Mouse (Mus musculus) intestine, embryonic 15.5 days (tissue): Measurements from ENCODE around the gene Cfap44. TPM values are rescaled to one million over a fixed set of nuclear protein-coding genes. Genes with fewer than 3 reads are reported as not detected.
"Not testable (repeated sequence)": the region's sequence is repeated elsewhere in the genome, so short reads cannot be mapped to it uniquely, and the experiment has no call there.

ENCODE experiments used
- ATAC-seq: fragments of 200-750 bp; cut with Nextera tagmentation; 2 replicates; pipeline ENCODE4 v1.8.0; 2017; ENCODE audit warnings: moderate TSS enrichment, moderate library complexity
- H3K27ac ChIP-seq: fragments of 300-500 bp; sonication (generic); 2 replicates; pipeline ENCODE4 v1.5.1; 2015; ENCODE audit warnings: mild to moderate bottlenecking, inconsistent platforms
- H3K27me3 ChIP-seq: fragments of 300-500 bp; sonication (generic); replicated peaks from 2 replicates; pipeline ENCODE4 v1.6.1; 2015; ENCODE audit warnings: inconsistent platforms
- H3K36me3 ChIP-seq: fragments of 300-500 bp; sonication (generic); 2 replicates; pipeline ENCODE4 v1.6.1; 2015; ENCODE audit warnings: inconsistent platforms
- H3K4me1 ChIP-seq: fragments of 300-500 bp; sonication (generic); replicated peaks from 2 replicates; pipeline ENCODE4 v1.6.1; 2015; ENCODE audit warnings: inconsistent platforms
- H3K4me2 ChIP-seq: fragments of 300-500 bp; sonication (generic); replicated peaks from 2 replicates; pipeline ENCODE4 v1.6.1; 2015; ENCODE audit warnings: mild to moderate bottlenecking, inconsistent platforms
- H3K4me3 ChIP-seq: fragments of 300-500 bp; sonication (generic); replicated peaks from 2 replicates; pipeline ENCODE4 v1.5.1; 2015; ENCODE audit warnings: inconsistent platforms
- H3K9ac ChIP-seq: fragments of 300-500 bp; sonication (generic); 2 replicates; pipeline ENCODE4 v1.6.1; 2015; ENCODE audit warnings: inconsistent platforms
- H3K9me3 ChIP-seq: fragments of 300-500 bp; sonication (generic); 2 replicates; pipeline ENCODE4 v1.6.1; 2016; ENCODE audit warnings: inconsistent platforms
- WGBS: fragments of 180-500 bp; shearing (Covaris S2); methylation state at CpG from one replicate; pipeline ENCODE4 v1.1.7; 2015; 5-methylcytosine and 5-hydroxymethylcytosine counted together
- polyA plus RNA-seq: library from polyadenylated mRNA; unstranded; fragments of >200 nt; fragmentation: Nextera tagmentation; extraction: Ambion mirVana; gene quantifications from 2 replicates; pipeline ENCODE4 v1.2.1, GENCODE M21; 2015

The Cfap44 gene
- polyA plus RNA-seq, 1 experiment from 2014 or later = 0.14 TPM

- H3K36me3 ChIP-seq, H3K27me3 ChIP-seq, H3K9ac ChIP-seq, ATAC-seq, H3K4me2 ChIP-seq, H3K4me1 ChIP-seq, H3K27ac ChIP-seq, H3K9me3 ChIP-seq, H3K4me3 ChIP-seq: not testable (repeated sequence)
- 93% methylated on average over 15 of the region's 15 CpGs for WGBS
Observed at GRCm38 (mm10) chr16:44441913-44442312, 47.3 kb downstream of the Cfap44 start.

GRCm38 (mm10) chr16:44457858-44458257, 63.3 kb downstream of the Cfap44 start:
- Histone ChIP-seq H3K4me1 (no peaks in the 10 kb centered on the region), H3K9me3 (no peaks in the 10 kb centered on the region), H3K27me3 (no peaks in the 10 kb centered on the region), H3K9ac (no peak overlapping the region), H3K27ac (no peak overlapping the region), H3K36me3 (no peaks in the 10 kb centered on the region), H3K4me3 (no peak overlapping the region), H3K4me2 (no peak overlapping the region)
- ATAC-seq = no peak
- 96% methylated on average over 2 of the region's 2 CpGs for WGBS

GRCm38 (mm10) chr16:44458826-44459225, 64.2 kb downstream of the Cfap44 start:
- no peak for ATAC-seq
- Histone ChIP-seq H3K9ac (no peak overlapping the region), H3K27me3 (no peaks in the 10 kb centered on the region), H3K4me1 (no peaks in the 10 kb centered on the region), H3K4me2 (no peak overlapping the region), H3K4me3 (no peak overlapping the region), H3K9me3 (no peaks in the 10 kb centered on the region), H3K27ac (no peak overlapping the region), H3K36me3 (no peaks in the 10 kb centered on the region)
- 89% methylated on average over 2 of the region's 2 CpGs for WGBS

GRCm38 (mm10) chr16:44460922-44461321, 66.3 kb downstream of the Cfap44 start:
- no peak for ATAC-seq
- 74% methylated on average over 5 of the region's 5 CpGs for WGBS

GRCm38 (mm10) chr16:44475281-44475680, 80.7 kb downstream of the Cfap44 start:
- no peaks in the 10 kb centered on the region for H3K4me1 ChIP-seq
- no peaks in the 10 kb centered on the region for H3K36me3 ChIP-seq
- no peak overlapping the region for H3K27ac ChIP-seq
- no peak overlapping the region for H3K4me3 ChIP-seq
- no peaks in the 10 kb centered on the region for H3K9me3 ChIP-seq
- H3K4me2 ChIP-seq = no peak overlapping the region
- ATAC-seq = no peak
- no peak overlapping the region for H3K9ac ChIP-seq
- no peaks in the 10 kb centered on the region for H3K27me3 ChIP-seq
- 83% methylated on average over 14 of the region's 14 CpGs for WGBS

More at GRCm38 (mm10) chr16:44460922-44461321, 66.3 kb downstream of the Cfap44 start:
- Histone ChIP-seq H3K4me3 (no peak overlapping the region), H3K36me3 (no peaks in the 10 kb centered on the region), H3K9me3 (no peaks in the 10 kb centered on the region), H3K27me3 (no peaks in the 10 kb centered on the region), H3K4me2 (no peak overlapping the region), H3K9ac (no peak overlapping the region), H3K4me1 (no peaks in the 10 kb centered on the region), H3K27ac (no peak overlapping the region)

GRCm38 (mm10) chr16:44475682-44476375, 81.2 kb downstream of the Cfap44 start:
- H3K4me2 ChIP-seq = no peak overlapping the region
- ATAC-seq = no peak
- no peak overlapping the region for H3K27ac ChIP-seq
- no peaks in the 10 kb centered on the region for H3K27me3 ChIP-seq
- no peak overlapping the region for H3K4me3 ChIP-seq
- H3K4me1 ChIP-seq = no peaks in the 10 kb centered on the region
- H3K9ac ChIP-seq = no peak overlapping the region
- H3K9me3 ChIP-seq = no peaks in the 10 kb centered on the region
- H3K36me3 ChIP-seq = no peaks in the 10 kb centered on the region
- 89% methylated on average over 11 of the region's 11 CpGs for WGBS

- Histone ChIP-seq H3K9ac (no peak overlapping the region), H3K36me3 (no peaks in the 10 kb centered on the region), H3K27me3 (no peaks in the 10 kb centered on the region), H3K4me1 (no peaks in the 10 kb centered on the region), H3K9me3 (no peaks in the 10 kb centered on the region), H3K4me2 (0 out of 2 replicates have a peak overlapping the region, but pooled peaks have one; percentile 9), H3K27ac (no peak overlapping the region), H3K4me3 (no peak overlapping the region)
- WGBS = 35% methylated on average over 18 of the region's 18 CpGs
- no peak for ATAC-seq
Observed at GRCm38 (mm10) chr16:44478767-44479166, 84.2 kb downstream of the Cfap44 start.

- Histone ChIP-seq H3K27ac (no peak overlapping the region), H3K9me3 (no peaks in the 10 kb centered on the region), H3K36me3 (no peaks in the 10 kb centered on the region), H3K27me3 (no peaks in the 10 kb centered on the region), H3K4me2 (no peak overlapping the region), H3K4me1 (no peaks in the 10 kb centered on the region), H3K9ac (no peak overlapping the region), H3K4me3 (no peak overlapping the region)
- ATAC-seq = no peak
- 87% methylated on average over 14 of the region's 14 CpGs for WGBS
Observed at GRCm38 (mm10) chr16:44479852-44480251, 85.3 kb downstream of the Cfap44 start.

- Histone ChIP-seq H3K4me2 (no peak overlapping the region), H3K36me3 (no peaks in the 10 kb centered on the region; the same call in 1 of the 2 replicates), H3K27ac (no peak overlapping the region), H3K9me3 (no peaks in the 10 kb centered on the region), H3K4me3 (no peak overlapping the region), H3K27me3 (no peaks in the 10 kb centered on the region), H3K9ac (no peak overlapping the region), H3K4me1 (0 out of 2 replicates have a peak, but pooled peaks cover 2% of the 10 kb centered on the region)
- ATAC-seq = 0 out of 2 replicates have a peak, but pooled peaks have one; percentile 43
- WGBS = 41% methylated on average over 7 of the region's 7 CpGs
Observed at GRCm38 (mm10) chr16:44480616-44481015, 86.0 kb downstream of the Cfap44 start.

GRCm38 (mm10) chr16:44481599-44482593, 87.3 kb downstream of the Cfap44 start:
- Histone ChIP-seq H3K4me1 (0 out of 2 replicates have a peak, but pooled peaks cover 2% of the 10 kb centered on the region), H3K27ac (no peak overlapping the region), H3K9ac (no peak overlapping the region), H3K27me3 (no peaks in the 10 kb centered on the region), H3K36me3 (no peaks in the 10 kb centered on the region; the same call in 1 of the 2 replicates), H3K4me2 (no peak overlapping the region), H3K9me3 (no peaks in the 10 kb centered on the region), H3K4me3 (no peak overlapping the region)
- 39% methylated on average over 28 of the region's 28 CpGs for WGBS
- ATAC-seq = no peak

GRCm38 (mm10) chr16:44484079-44484478, 89.5 kb downstream of the Cfap44 start:
- 4% methylated on average over 7 of the region's 7 CpGs for WGBS
- H3K9ac ChIP-seq = no peak overlapping the region
- no peak overlapping the region for H3K4me3 ChIP-seq
- no peak overlapping the region for H3K27ac ChIP-seq
- H3K9me3 ChIP-seq = no peaks in the 10 kb centered on the region
- H3K4me1 ChIP-seq = 0 out of 2 replicates have a peak, but pooled peaks cover 2% of the 10 kb centered on the region
- no peaks in the 10 kb centered on the region for H3K27me3 ChIP-seq
- H3K36me3 ChIP-seq = peaks cover 2% of the 10 kb centered on the region; the same call in 1 of the 2 replicates
- H3K4me2 ChIP-seq = no peak overlapping the region
- ATAC-seq = no peak

- H3K27me3 ChIP-seq = no peaks in the 10 kb centered on the region
- H3K4me2 ChIP-seq = no peak overlapping the region
- no peak overlapping the region for H3K9ac ChIP-seq
- WGBS = 61% methylated on average over 10 of the region's 10 CpGs
- H3K4me1 ChIP-seq = 0 out of 2 replicates have a peak, but pooled peaks cover 2% of the 10 kb centered on the region
- peaks cover 3% of the 10 kb centered on the region; the same call in 1 of the 2 replicates for H3K36me3 ChIP-seq
- no peak for ATAC-seq
- no peak overlapping the region for H3K27ac ChIP-seq
- no peaks in the 10 kb centered on the region for H3K9me3 ChIP-seq
- no peak overlapping the region for H3K4me3 ChIP-seq
Observed at GRCm38 (mm10) chr16:44484831-44485230, 90.2 kb downstream of the Cfap44 start.
